Mouse (Mus musculus): Measurements from ENCODE around the gene Sox5. TPM values are rescaled to one million over a fixed set of nuclear protein-coding genes. Genes with fewer than 3 reads are reported as not detected.

Sox5 gene
- polyA plus RNA-seq, 1 experiment from 2014 or later, result 61.5 TPM

DNA sequence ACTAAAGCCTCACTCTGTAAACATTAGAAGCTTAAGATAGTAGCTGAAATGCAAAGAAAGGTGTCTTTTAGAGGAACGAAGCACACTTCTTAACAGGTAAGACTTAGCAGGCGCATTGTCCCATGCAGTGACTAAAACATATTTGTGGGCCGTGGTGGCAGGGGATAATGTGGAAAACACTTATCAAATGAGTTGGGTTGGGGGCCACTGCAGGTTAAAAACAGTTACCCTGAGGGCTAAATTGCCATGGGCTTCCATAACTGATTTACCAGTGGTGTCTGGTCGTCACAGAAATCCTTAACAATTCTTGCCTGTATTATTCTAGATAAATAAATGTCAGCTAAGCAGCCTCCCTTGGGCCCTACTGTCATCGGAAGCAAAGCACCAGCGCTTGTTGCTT is 401.1 kb downstream of the Sox5 start:
- H3K27ac ChIP-seq (ENCODE audit: low read depth, low read length), result no peak overlapping the region
- no peaks in the 10 kb centered on the region for H3K36me3 ChIP-seq (ENCODE audit: control insufficient read depth, insufficient read depth, low read length)
- ATAC-seq (replicated peaks; ENCODE audit: low FRiP score) (no peak), DNase-seq (ENCODE audit: low spot score) (no peak)
- no peak overlapping the region for H3K4me2 ChIP-seq (ENCODE audit: low read depth, low read length, severe bottlenecking)
- H3K4me3 ChIP-seq (ENCODE audit: low read depth, low read length), result no peak overlapping the region
- no peaks in the 10 kb centered on the region; the same call in 1 of the 2 replicates for H3K4me1 ChIP-seq (replicated peaks; ENCODE audit: control insufficient read depth, insufficient read depth, low read length)
- H3K9me3 ChIP-seq (ENCODE audit: control insufficient read depth, low read length), result no peaks in the 10 kb centered on the region
- no peak overlapping the region for H3K9ac ChIP-seq (ENCODE audit: low read length)
- WGBS, result 84% methylated on average over 6 of the region's 6 CpGs
- no peaks in the 10 kb centered on the region for H3K27me3 ChIP-seq (ENCODE audit: control insufficient read depth, insufficient read depth, low read length)

DNA sequence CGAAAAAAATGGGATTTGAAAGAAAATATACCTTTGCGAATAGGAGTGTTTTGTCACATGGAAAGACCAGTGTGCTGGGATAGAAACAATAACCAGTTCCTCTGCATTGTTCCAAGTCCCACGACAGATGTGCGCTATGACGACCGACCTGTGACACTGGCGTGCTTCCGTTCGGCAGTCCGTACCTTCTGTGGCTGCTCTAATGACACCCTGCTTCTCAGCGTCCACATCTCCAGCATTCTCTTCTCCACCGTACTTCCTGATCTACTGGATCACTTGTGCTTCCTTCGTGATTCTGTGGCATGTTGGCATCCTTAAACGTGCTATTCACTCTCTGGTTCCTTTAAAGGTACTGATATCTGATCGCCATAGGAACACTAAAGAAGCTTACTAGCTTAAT is 401.6 kb downstream of the Sox5 start:
- 76% methylated on average over 15 of the region's 15 CpGs for WGBS
- no peaks in the 10 kb centered on the region for H3K36me3 ChIP-seq (ENCODE audit: control insufficient read depth, insufficient read depth, low read length)
- H3K27me3 ChIP-seq (ENCODE audit: control insufficient read depth, insufficient read depth, low read length), result no peaks in the 10 kb centered on the region
- no peaks in the 10 kb centered on the region for H3K9me3 ChIP-seq (ENCODE audit: control insufficient read depth, low read length)
- no peak overlapping the region for H3K4me3 ChIP-seq (ENCODE audit: low read depth, low read length)
- H3K4me1 ChIP-seq (replicated peaks; ENCODE audit: control insufficient read depth, insufficient read depth, low read length), result no peaks in the 10 kb centered on the region; the same call in 1 of the 2 replicates
- H3K4me2 ChIP-seq (ENCODE audit: low read depth, low read length, severe bottlenecking), result no peak overlapping the region
- H3K9ac ChIP-seq (ENCODE audit: low read length), result no peak overlapping the region
- DNase-seq (ENCODE audit: low spot score) (no peak), ATAC-seq (replicated peaks; ENCODE audit: low FRiP score) (no peak)
- H3K27ac ChIP-seq (ENCODE audit: low read depth, low read length), result no peak overlapping the region

DNA sequence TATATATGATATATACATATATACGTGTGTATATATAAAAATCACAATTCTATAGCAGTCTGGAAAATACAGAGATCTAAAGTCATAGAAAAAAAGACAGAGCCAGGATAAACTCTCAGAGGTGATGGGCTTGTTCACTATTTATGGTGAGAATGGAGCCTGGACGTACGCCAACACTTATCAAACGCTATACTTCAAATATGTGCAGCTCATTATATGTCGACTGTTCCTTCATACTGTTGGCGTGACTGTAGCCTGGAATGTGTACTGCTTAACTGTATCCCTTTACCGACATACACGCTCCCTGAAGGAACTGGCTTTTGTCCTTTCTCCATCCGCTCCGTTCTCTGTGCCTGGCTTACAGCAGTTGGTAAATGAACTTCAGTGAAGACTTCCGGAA is 407.0 kb downstream of the Sox5 start:
- H3K9me3 ChIP-seq (ENCODE audit: control insufficient read depth, low read length), result no peaks in the 10 kb centered on the region
- no peak overlapping the region for H3K4me3 ChIP-seq (ENCODE audit: low read depth, low read length)
- no peak overlapping the region for H3K27ac ChIP-seq (ENCODE audit: low read depth, low read length)
- no peak for ATAC-seq (replicated peaks; ENCODE audit: low FRiP score)
- no peak overlapping the region for H3K4me2 ChIP-seq (ENCODE audit: low read depth, low read length, severe bottlenecking)
- WGBS, result 94% methylated on average over 11 of the region's 11 CpGs
- no peaks in the 10 kb centered on the region; the same call in 1 of the 2 replicates for H3K4me1 ChIP-seq (replicated peaks; ENCODE audit: control insufficient read depth, insufficient read depth, low read length)
- H3K36me3 ChIP-seq (ENCODE audit: control insufficient read depth, insufficient read depth, low read length), result no peaks in the 10 kb centered on the region
- DNase-seq (ENCODE audit: low spot score), result no peak
- no peak overlapping the region for H3K9ac ChIP-seq (ENCODE audit: low read length)
- H3K27me3 ChIP-seq (ENCODE audit: control insufficient read depth, insufficient read depth, low read length), result no peaks in the 10 kb centered on the region

DNA sequence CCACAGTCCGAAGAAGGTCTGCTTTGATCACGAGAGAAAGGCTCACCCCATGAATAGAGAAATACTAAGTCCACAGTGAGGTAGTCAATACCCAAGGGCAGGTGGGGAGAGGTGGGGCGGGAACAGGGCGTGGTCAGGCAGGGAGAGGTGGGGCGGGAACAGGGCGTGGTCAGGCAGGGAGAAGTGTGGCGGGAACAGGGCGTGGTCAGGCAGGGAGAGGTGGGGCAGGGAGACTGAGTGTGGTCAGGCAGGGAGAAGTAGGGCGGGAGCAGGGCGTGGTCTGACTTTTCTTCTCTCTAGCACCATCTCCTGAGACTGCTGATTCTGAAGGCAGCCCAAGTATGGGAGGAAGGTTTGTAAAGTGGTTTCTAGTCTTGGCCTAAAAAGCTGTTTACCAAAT is 411.1 kb downstream of the Sox5 start:
- Histone ChIP-seq H3K4me1 (replicated peaks; ENCODE audit: control insufficient read depth, insufficient read depth, low read length) (no peaks in the 10 kb centered on the region; the same call in 1 of the 2 replicates), H3K27ac (ENCODE audit: low read depth, low read length) (no peak overlapping the region), H3K27me3 (ENCODE audit: control insufficient read depth, insufficient read depth, low read length) (no peaks in the 10 kb centered on the region), H3K9me3 (ENCODE audit: control insufficient read depth, low read length) (no peaks in the 10 kb centered on the region), H3K4me2 (ENCODE audit: low read depth, low read length, severe bottlenecking) (no peak overlapping the region), H3K9ac (ENCODE audit: low read length) (no peak overlapping the region), H3K4me3 (ENCODE audit: low read depth, low read length) (no peak overlapping the region), H3K36me3 (ENCODE audit: control insufficient read depth, insufficient read depth, low read length) (no peaks in the 10 kb centered on the region)
- ATAC-seq (replicated peaks; ENCODE audit: low FRiP score) (no peak), DNase-seq (ENCODE audit: low spot score) (no peak)
- 52% methylated on average over 10 of the region's 10 CpGs for WGBS

DNA sequence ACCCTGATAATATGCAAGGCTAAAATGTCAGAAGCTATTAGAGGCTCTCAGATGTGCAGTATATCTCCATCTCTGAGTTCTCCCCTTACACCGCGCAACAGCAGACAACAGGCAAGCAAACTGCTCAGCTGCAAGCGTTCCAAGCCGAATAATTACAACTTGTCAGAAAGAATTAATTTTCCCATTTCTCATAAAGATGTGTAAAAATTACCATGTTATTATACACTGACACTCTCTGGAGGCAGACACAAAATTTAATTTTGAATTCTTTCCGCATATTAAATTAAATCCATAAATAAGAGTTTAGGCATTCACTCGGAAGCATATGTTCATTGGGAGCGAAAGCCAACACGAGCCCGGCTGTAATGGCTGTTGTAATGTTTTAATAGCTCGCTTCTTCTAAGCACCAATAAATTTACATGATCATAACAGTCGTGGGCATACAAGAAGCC is 414.1 kb downstream of the Sox5 start:
- 93% methylated on average over 11 of the region's 11 CpGs for WGBS
- DNase-seq (ENCODE audit: low spot score), result no peak

DNA sequence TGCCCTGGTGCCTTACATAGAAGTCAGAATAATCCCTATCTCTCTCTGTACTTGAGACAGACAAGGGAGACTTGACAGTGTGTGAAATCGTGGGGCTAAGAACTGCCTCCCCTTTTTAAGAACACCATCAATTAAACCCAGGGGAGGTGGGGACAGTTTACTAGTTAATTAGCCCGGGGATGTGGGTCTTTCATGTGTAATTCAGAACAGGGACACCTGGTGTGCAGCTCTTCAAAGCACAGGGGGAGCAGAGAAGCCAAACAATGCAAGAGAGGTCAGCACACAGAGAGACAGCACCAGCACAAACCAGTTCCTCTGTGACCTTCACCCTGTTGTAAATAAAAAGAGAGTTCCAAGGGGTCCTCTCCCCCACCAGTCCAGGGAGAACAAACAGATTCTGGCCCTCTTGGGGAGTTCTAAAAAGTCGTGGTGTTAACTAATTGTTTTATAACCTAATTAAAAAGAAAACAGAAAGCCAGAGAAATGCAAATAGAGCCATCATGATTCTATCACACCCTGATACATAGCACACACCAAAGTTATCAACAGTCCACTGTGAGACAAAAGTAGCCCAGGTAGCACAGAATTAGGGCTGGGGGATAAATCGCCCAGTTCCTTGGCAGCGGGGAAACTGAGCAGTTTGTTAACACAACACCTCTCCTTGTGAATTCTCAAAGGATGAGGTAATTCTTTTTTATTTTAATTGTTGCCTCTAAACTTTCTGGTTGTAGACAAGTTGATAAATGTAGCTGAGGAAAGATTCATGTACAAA is 420.3 kb downstream of the Sox5 start:
- H3K9ac ChIP-seq (ENCODE audit: low read length), result no peak overlapping the region
- H3K27me3 ChIP-seq (ENCODE audit: control insufficient read depth, insufficient read depth, low read length), result no peaks in the 10 kb centered on the region
- no peak overlapping the region for H3K4me3 ChIP-seq (ENCODE audit: low read depth, low read length)
- WGBS, result 3% methylated on average over 5 of the region's 5 CpGs
- peak overlapping the region; percentile 42; the same call in 1 of the 2 replicates for H3K27ac ChIP-seq (ENCODE audit: low read depth, low read length)
- DNase-seq (ENCODE audit: low spot score) (peak; percentile 65), ATAC-seq (replicated peaks; ENCODE audit: low FRiP score) (peak; percentile 83)
- H3K4me1 ChIP-seq (replicated peaks; ENCODE audit: control insufficient read depth, insufficient read depth, low read length), result peaks cover 9% of the 10 kb centered on the region; the same call in 1 of the 2 replicates
- H3K4me2 ChIP-seq (ENCODE audit: low read depth, low read length, severe bottlenecking), result 0 out of 2 replicates have a peak overlapping the region, but pooled peaks have one; percentile 18
- H3K36me3 ChIP-seq (ENCODE audit: control insufficient read depth, insufficient read depth, low read length), result no peaks in the 10 kb centered on the region
- no peaks in the 10 kb centered on the region for H3K9me3 ChIP-seq (ENCODE audit: control insufficient read depth, low read length)

More for the DNA sequence above, 414.1 kb downstream of the Sox5 start:
- ATAC-seq (replicated peaks; ENCODE audit: low FRiP score), result no peak
- H3K4me2 ChIP-seq (ENCODE audit: low read depth, low read length, severe bottlenecking), result no peak overlapping the region
- H3K27me3 ChIP-seq (ENCODE audit: control insufficient read depth, insufficient read depth, low read length), result no peaks in the 10 kb centered on the region
- no peaks in the 10 kb centered on the region for H3K9me3 ChIP-seq (ENCODE audit: control insufficient read depth, low read length)
- no peaks in the 10 kb centered on the region for H3K36me3 ChIP-seq (ENCODE audit: control insufficient read depth, insufficient read depth, low read length)
- H3K27ac ChIP-seq (ENCODE audit: low read depth, low read length), result no peak overlapping the region
- no peak overlapping the region for H3K4me3 ChIP-seq (ENCODE audit: low read depth, low read length)
- H3K4me1 ChIP-seq (replicated peaks; ENCODE audit: control insufficient read depth, insufficient read depth, low read length), result no peaks in the 10 kb centered on the region
- H3K9ac ChIP-seq (ENCODE audit: low read length), result no peak overlapping the region

DNA sequence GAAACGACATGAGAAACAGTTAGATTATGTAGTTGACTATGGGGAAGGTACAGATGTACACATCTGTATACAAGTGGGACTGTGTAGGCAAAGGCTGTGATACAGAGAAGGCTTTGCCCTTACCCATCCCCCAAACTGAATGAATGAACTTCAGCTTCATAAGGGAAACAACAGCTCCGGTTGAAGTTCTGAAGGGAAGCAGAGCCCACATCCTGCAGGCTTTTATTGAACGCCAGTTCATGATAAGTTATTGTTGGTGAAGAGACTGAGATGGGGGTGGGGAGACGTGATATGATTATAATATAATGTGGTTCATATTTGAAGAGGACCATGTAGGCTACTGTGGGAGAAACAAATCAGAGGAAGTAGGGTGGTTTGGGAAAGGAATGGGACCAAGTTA is 424.7 kb downstream of the Sox5 start:
- H3K4me3 ChIP-seq (ENCODE audit: low read depth, low read length), result no peak overlapping the region
- H3K27ac ChIP-seq (ENCODE audit: low read depth, low read length), result no peak overlapping the region
- no peak overlapping the region for H3K4me2 ChIP-seq (ENCODE audit: low read depth, low read length, severe bottlenecking)
- H3K9ac ChIP-seq (ENCODE audit: low read length), result no peak overlapping the region
- no peak for DNase-seq (ENCODE audit: low spot score)
- ATAC-seq (replicated peaks; ENCODE audit: low FRiP score), result no peak
- 89% methylated on average over 4 of the region's 4 CpGs for WGBS
- no peaks in the 10 kb centered on the region for H3K27me3 ChIP-seq (ENCODE audit: control insufficient read depth, insufficient read depth, low read length)
- no peaks in the 10 kb centered on the region for H3K36me3 ChIP-seq (ENCODE audit: control insufficient read depth, insufficient read depth, low read length)
- peaks cover 9% of the 10 kb centered on the region; the same call in 1 of the 2 replicates for H3K4me1 ChIP-seq (replicated peaks; ENCODE audit: control insufficient read depth, insufficient read depth, low read length)
- H3K9me3 ChIP-seq (ENCODE audit: control insufficient read depth, low read length), result no peaks in the 10 kb centered on the region

DNA sequence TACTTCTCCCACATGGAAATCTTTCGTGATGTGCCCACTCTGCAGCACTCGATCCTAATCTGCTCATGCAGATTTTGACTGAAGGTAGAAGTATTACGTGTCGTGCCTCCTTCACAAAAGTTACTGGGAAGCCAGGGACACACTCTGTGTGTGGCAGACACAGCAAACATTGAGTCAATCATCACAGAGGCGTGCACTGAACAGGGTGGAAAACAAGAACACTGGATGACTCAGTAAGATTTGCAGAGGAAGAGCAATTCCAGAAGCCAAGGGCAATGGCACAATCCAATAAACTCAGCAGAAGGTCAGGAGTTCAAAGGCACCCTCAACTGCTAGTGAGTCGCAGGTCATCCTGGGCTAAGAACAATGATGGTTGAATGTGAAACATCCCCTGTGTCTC is 430.7 kb downstream of the Sox5 start:
- H3K4me1 ChIP-seq (replicated peaks; ENCODE audit: control insufficient read depth, insufficient read depth, low read length), result no peaks in the 10 kb centered on the region
- no peak overlapping the region for H3K4me3 ChIP-seq (ENCODE audit: low read depth, low read length)
- H3K27me3 ChIP-seq (ENCODE audit: control insufficient read depth, insufficient read depth, low read length), result no peaks in the 10 kb centered on the region
- no peaks in the 10 kb centered on the region for H3K36me3 ChIP-seq (ENCODE audit: control insufficient read depth, insufficient read depth, low read length)
- H3K4me2 ChIP-seq (ENCODE audit: low read depth, low read length, severe bottlenecking), result no peak overlapping the region
- 88% methylated on average over 6 of the region's 6 CpGs for WGBS
- H3K9me3 ChIP-seq (ENCODE audit: control insufficient read depth, low read length), result no peaks in the 10 kb centered on the region
- no peak overlapping the region for H3K27ac ChIP-seq (ENCODE audit: low read depth, low read length)
- ATAC-seq (replicated peaks; ENCODE audit: low FRiP score) (no peak), DNase-seq (ENCODE audit: low spot score) (no peak)
- H3K9ac ChIP-seq (ENCODE audit: low read length), result no peak overlapping the region

DNA sequence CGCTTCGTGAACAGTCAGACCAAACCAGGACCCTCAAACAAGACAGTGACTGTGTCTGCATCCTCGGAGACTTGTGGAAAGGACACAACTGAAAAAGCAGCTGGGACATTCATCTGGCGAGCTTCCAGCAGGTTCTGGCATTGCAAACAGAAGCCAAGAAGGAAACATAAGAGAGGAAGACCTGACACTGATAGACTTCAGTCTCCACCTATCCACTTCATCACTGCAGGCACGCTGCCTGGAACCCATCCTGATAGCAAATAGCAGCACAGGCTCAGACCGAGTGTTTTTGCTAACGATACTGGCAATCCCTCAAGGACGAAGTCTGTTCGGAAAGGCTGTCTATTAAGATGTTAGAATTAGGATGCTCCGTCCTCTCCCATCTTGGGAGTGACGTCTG is 438.4 kb downstream of the Sox5 start:
- Histone ChIP-seq H3K4me1 (replicated peaks; ENCODE audit: control insufficient read depth, insufficient read depth, low read length) (no peaks in the 10 kb centered on the region), H3K9ac (ENCODE audit: low read length) (no peak overlapping the region), H3K4me3 (ENCODE audit: low read depth, low read length) (no peak overlapping the region), H3K9me3 (ENCODE audit: control insufficient read depth, low read length) (peaks cover 4% of the 10 kb centered on the region; the same call in 1 of the 2 replicates), H3K27ac (ENCODE audit: low read depth, low read length) (no peak overlapping the region), H3K27me3 (ENCODE audit: control insufficient read depth, insufficient read depth, low read length) (no peaks in the 10 kb centered on the region), H3K36me3 (ENCODE audit: control insufficient read depth, insufficient read depth, low read length) (no peaks in the 10 kb centered on the region; the same call in 1 of the 2 replicates), H3K4me2 (ENCODE audit: low read depth, low read length, severe bottlenecking) (no peak overlapping the region)
- no peak for DNase-seq (ENCODE audit: low spot score)
- 84% methylated on average over 11 of the region's 11 CpGs for WGBS
- no peak for ATAC-seq (replicated peaks; ENCODE audit: low FRiP score)

Data from forebrain, embryonic 11.5 days (tissue).